Mouse (Mus musculus) stomach, embryonic 14.5 days (tissue): Measurements from ENCODE around the gene Ralgapa1. TPM values are rescaled to one million over a fixed set of nuclear protein-coding genes. Genes with fewer than 3 reads are reported as not detected.
A peak's percentile ranks its signal among the peaks of the same experiment; 100 is the strongest.

Source experiments
- ATAC-seq: fragments of 200-750 bp; cut with Nextera tagmentation; 2 replicates; pipeline ENCODE4 v1.8.0; 2017; ENCODE audit warnings: low read depth, moderate TSS enrichment; ENCODE audit not compliant: insufficient number of reproducible peaks, insufficient read depth, low FRiP score
- H3K27ac ChIP-seq: fragments of 300-500 bp; sonication (generic); 2 replicates; pipeline ENCODE4 v1.5.1; 2014; ENCODE audit warnings: mild to moderate bottlenecking, low read length, moderate library complexity, mixed read lengths
- H3K27me3 ChIP-seq: fragments of 300-500 bp; sonication (generic); 2 replicates; pipeline ENCODE4 v1.6.1; 2014; ENCODE audit warnings: low read length, control low read depth, mixed read lengths; ENCODE audit not compliant: control insufficient read depth, insufficient read depth
- H3K36me3 ChIP-seq: fragments of 300-500 bp; sonication (generic); 2 replicates; pipeline ENCODE4 v1.6.1; 2014; ENCODE audit warnings: mild to moderate bottlenecking, control low read depth, low read length, moderate library complexity, mixed read lengths; ENCODE audit not compliant: control insufficient read depth, insufficient read depth
- H3K4me1 ChIP-seq: fragments of 300-500 bp; sonication (generic); 2 replicates; pipeline ENCODE4 v1.6.1; 2014; ENCODE audit warnings: low read length, control low read depth, mixed read lengths; ENCODE audit not compliant: control insufficient read depth, insufficient read depth
- H3K4me2 ChIP-seq: fragments of 300-500 bp; sonication (generic); replicated peaks from 2 replicates; pipeline ENCODE4 v1.6.1; 2014; ENCODE audit warnings: low read depth, low read length, control low read depth
- H3K4me3 ChIP-seq: fragments of 300-500 bp; sonication (generic); 2 replicates; pipeline ENCODE4 v1.5.1; 2014; ENCODE audit warnings: low read depth, low read length, control low read depth
- H3K9ac ChIP-seq: fragments of 300-500 bp; sonication (generic); replicated peaks from 2 replicates; pipeline ENCODE4 v1.6.1; 2014; ENCODE audit warnings: low read depth, mild to moderate bottlenecking, control low read depth, low read length, moderate library complexity, mixed read lengths
- H3K9me3 ChIP-seq: fragments of 300-500 bp; sonication (generic); 2 replicates; pipeline ENCODE4 v1.6.1; 2016; ENCODE audit warnings: low read depth, low read length, control low read depth; ENCODE audit not compliant: control insufficient read depth
- WGBS: fragments of 180-500 bp; shearing (Covaris S2); extraction: QIAGEN DNeasy Blood & Tissue Kit; methylation state at CpG from one replicate; pipeline ENCODE4 v1.1.7; 2014; 5-methylcytosine and 5-hydroxymethylcytosine counted together
- polyA plus RNA-seq: library from polyadenylated mRNA; unstranded; fragments of >200 nt; fragmentation: Nextera tagmentation; extraction: Ambion mirVana; gene quantifications from 2 replicates; pipeline ENCODE4 v1.2.1, GENCODE M21; 2014

The Ralgapa1 gene
- polyA plus RNA-seq, 1 experiment from 2014 or later, result 26.0 TPM

DNA sequence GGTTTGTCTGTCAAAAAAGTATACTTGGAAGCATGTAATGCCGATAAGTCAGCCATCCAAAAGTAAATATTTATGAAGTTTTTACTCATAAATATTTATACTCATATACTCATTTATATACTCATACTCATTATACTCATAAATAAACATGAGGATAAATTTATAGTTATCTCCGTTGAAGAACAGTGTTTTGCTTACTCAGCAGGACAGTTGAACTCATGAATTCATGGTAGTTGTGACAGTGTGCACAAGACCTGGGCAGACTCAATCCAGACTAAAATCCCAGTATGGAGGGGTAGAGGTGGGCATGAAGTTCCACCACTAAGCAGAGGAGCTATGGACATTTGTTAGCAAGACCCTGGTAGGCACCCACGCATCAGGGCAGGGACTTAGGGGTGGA is 16.5 kb upstream of the Ralgapa1 start:
- Histone ChIP-seq H3K4me3 (peak overlapping the region; percentile 63), H3K27me3 (no peaks in the 10 kb centered on the region), H3K9ac (no peak overlapping the region), H3K27ac (no peak overlapping the region), H3K36me3 (peaks cover 4% of the 10 kb centered on the region; the same call in 1 of the 2 replicates), H3K9me3 (no peaks in the 10 kb centered on the region), H3K4me2 (peak overlapping the region; percentile 55), H3K4me1 (peaks cover 8% of the 10 kb centered on the region; the same call in 1 of the 2 replicates)
- WGBS, result 56% methylated on average over 3 of the region's 3 CpGs
- ATAC-seq, result no peak

- peaks cover 8% of the 10 kb centered on the region; the same call in 1 of the 2 replicates for H3K4me1 ChIP-seq
- no peaks in the 10 kb centered on the region for H3K9me3 ChIP-seq
- H3K36me3 ChIP-seq, result no peaks in the 10 kb centered on the region
- peak within 1 kb of the TSS; percentile 95 for H3K27ac ChIP-seq
- peak; percentile 100 for ATAC-seq
- peak within 1 kb of the TSS; percentile 57 for H3K9ac ChIP-seq
- no peaks in the 10 kb centered on the region for H3K27me3 ChIP-seq
- WGBS, result under 1% methylated on average over 71 of the region's 77 CpGs
- peak within 1 kb of the TSS; percentile 55 for H3K4me2 ChIP-seq
- peak within 1 kb of the TSS; percentile 63 for H3K4me3 ChIP-seq
These were observed 15.4 kb upstream of the Ralgapa1 start, which contains the start of gene Brms1l for GRCm38 (mm10) chr12:55836199-55836951. TSS of gene Brms1l (plus strand) at chr12:55836324.

GRCm38 (mm10) chr12:55835857-55836198 is 14.9 kb upstream of the Ralgapa1 start:
- Histone ChIP-seq H3K36me3 (no peaks in the 10 kb centered on the region), H3K9ac (no peak overlapping the region)

DNA sequence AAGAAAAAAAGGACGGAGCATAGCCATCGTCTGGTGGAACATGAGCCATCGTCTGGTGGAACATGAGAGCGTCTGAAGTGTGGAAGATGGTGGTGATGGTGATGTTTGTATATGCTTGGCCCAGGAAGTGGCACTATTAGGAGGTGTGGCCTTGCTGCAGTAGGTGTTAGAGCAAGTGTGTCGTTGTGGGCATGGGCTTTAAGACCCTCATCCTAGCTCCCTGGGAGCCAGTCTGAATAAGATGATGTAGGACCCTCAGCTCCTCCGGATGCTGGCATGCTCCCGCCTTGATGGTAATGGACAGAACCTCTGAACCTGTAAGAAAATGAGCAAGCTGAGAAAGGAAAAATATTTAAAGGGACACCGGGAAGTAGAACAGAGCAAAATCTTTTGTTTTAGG is 13.9 kb upstream of the Ralgapa1 start:
- Histone ChIP-seq H3K27ac (no peak overlapping the region), H3K4me2 (no peak overlapping the region), H3K36me3 (no peaks in the 10 kb centered on the region), H3K4me3 (no peak overlapping the region), H3K9ac (no peak overlapping the region), H3K9me3 (no peaks in the 10 kb centered on the region), H3K4me1 (peaks cover 8% of the 10 kb centered on the region; the same call in 1 of the 2 replicates), H3K27me3 (no peaks in the 10 kb centered on the region)
- ATAC-seq, result no peak
- 81% methylated on average over 8 of the region's 8 CpGs for WGBS

More at GRCm38 (mm10) chr12:55835857-55836198, 14.9 kb upstream of the Ralgapa1 start:
- H3K4me3 ChIP-seq, result peak overlapping the region; percentile 63
- no peak for ATAC-seq
- H3K27me3 ChIP-seq, result no peaks in the 10 kb centered on the region
- H3K9me3 ChIP-seq, result no peaks in the 10 kb centered on the region
- peak overlapping the region; percentile 55 for H3K4me2 ChIP-seq
- WGBS, result 2% methylated on average over 6 of the region's 6 CpGs
- peak overlapping the region; percentile 82 for H3K27ac ChIP-seq
- H3K4me1 ChIP-seq, result peaks cover 8% of the 10 kb centered on the region; the same call in 1 of the 2 replicates

DNA sequence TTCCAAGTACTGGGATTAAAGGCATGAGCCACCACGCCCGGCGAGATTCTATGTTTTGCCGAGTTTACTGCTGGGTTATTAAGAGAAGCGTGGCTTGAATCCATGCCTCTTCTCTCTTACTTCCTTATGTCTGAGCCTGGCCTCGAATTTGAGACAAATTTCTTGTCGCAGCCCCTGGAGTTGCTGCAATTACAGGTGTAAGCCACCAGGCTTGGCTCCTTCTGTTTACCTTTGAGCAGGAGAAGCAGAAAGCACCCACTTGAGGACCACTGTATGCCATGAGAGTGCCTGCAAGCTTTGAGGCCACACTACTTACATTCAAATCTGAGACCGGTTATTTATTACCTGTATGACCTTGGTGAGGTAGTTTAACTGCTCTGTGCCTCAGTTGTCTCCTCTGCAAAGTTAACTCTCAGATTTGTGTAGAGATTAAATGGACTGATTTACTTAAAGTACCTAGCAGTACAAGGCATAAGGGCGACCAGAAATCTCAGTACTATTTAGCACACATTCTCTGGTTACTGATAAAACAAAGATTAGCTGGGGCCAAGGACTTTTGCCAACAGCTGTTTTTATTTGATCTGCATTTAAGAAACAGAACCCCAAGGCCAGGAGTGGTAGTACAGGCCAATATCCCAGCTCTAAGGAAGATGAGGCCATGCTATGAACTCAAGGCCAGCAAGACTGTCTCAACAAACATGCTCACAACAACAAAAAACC is 13.1 kb upstream of the Ralgapa1 start:
- 68% methylated on average over 9 of the region's 9 CpGs for WGBS
- H3K36me3 ChIP-seq, result no peaks in the 10 kb centered on the region
- H3K9me3 ChIP-seq, result no peaks in the 10 kb centered on the region
- H3K27me3 ChIP-seq, result no peaks in the 10 kb centered on the region
- H3K27ac ChIP-seq, result no peak overlapping the region
- ATAC-seq, result no peak
- H3K9ac ChIP-seq, result no peak overlapping the region
- no peak overlapping the region for H3K4me3 ChIP-seq
- peaks cover 8% of the 10 kb centered on the region; the same call in 1 of the 2 replicates for H3K4me1 ChIP-seq
- H3K4me2 ChIP-seq, result no peak overlapping the region

GRCm38 (mm10) chr12:55832961-55833360 is 12.0 kb upstream of the Ralgapa1 start:
- no peaks in the 10 kb centered on the region for H3K27me3 ChIP-seq
- H3K4me1 ChIP-seq, result peaks cover 7% of the 10 kb centered on the region; the same call in 1 of the 2 replicates
- H3K9ac ChIP-seq, result no peak overlapping the region
- H3K4me2 ChIP-seq, result no peak overlapping the region
- H3K36me3 ChIP-seq, result no peaks in the 10 kb centered on the region
- ATAC-seq, result no peak
- H3K27ac ChIP-seq, result no peak overlapping the region
- H3K4me3 ChIP-seq, result no peak overlapping the region
- H3K9me3 ChIP-seq, result no peaks in the 10 kb centered on the region

DNA sequence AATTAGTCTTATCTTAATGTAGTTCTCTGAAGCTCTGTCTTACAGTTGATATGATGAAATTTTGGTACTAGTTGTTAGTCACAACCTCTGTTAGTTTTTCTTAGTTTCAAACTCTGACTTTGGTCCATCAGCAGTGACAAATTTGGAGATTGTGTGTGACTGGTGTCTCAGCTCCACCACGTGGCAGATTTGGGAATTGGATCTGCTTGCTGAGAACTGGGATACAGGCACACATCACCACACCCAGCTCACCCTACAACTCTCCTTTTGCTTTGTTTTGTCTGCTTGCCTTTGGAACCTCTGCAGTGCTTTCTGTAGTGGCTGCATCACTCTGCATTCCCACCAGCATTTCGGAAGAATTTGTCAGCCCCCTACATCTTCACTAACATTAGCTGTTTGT is 10.1 kb upstream of the Ralgapa1 start:
- Histone ChIP-seq H3K27me3 (no peaks in the 10 kb centered on the region), H3K4me3 (no peak overlapping the region), H3K4me1 (no peaks in the 10 kb centered on the region), H3K36me3 (no peaks in the 10 kb centered on the region), H3K9ac (no peak overlapping the region), H3K4me2 (no peak overlapping the region), H3K9me3 (no peaks in the 10 kb centered on the region), H3K27ac (no peak overlapping the region)
- WGBS, result 18% methylated on average over 2 of the region's 2 CpGs
- no peak for ATAC-seq

DNA sequence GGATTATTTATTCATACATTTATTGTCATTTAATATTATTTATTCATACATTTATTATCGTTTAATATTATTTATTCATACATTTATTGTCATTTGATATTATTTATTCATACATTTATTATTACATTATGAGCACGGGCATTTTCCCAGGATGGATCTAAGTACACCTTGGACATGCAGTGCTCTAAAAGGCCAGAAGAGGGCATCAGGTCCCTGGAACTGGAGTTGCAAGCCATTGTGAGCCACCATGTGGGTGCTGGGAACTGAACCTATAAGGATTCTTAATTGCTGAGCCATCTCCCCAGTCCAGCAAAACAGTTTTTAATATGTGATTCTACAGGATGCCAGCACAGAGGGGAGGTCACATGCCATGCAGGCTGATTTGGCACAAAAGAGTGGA is 4.6 kb upstream of the Ralgapa1 start:
- 88% methylated on average over 2 of the region's 2 CpGs for WGBS
- Histone ChIP-seq H3K27me3 (no peaks in the 10 kb centered on the region), H3K9ac (no peak overlapping the region), H3K4me2 (no peak overlapping the region), H3K27ac (no peak overlapping the region), H3K4me3 (no peak overlapping the region), H3K9me3 (no peaks in the 10 kb centered on the region), H3K36me3 (no peaks in the 10 kb centered on the region), H3K4me1 (no peaks in the 10 kb centered on the region)
- ATAC-seq, result no peak
